Mouse (Mus musculus) small intestine, adult 2 months (tissue): ENCODE measurements around the gene Fam83f.

Experiments used
- CTCF ChIP-seq: fragments of 200-500 bp; IDR thresholded peaks from 2 replicates; pipeline ENCODE4 v1.5.1; 2012; ENCODE audit warnings: low read depth, mild to moderate bottlenecking, control low read depth, inconsistent platforms, low read length, moderate library complexity, mixed read lengths; ENCODE audit not compliant: insufficient replicate concordance, insufficient read length; ENCODE audit errors: extremely low read depth
- POLR2A ChIP-seq: fragments of 200-500 bp; IDR thresholded peaks from 2 replicates; pipeline ENCODE4 v1.6.1; 2012; ENCODE audit warnings: low read depth, mild to moderate bottlenecking, control low read depth, inconsistent platforms, low read length, moderate library complexity

DNA sequence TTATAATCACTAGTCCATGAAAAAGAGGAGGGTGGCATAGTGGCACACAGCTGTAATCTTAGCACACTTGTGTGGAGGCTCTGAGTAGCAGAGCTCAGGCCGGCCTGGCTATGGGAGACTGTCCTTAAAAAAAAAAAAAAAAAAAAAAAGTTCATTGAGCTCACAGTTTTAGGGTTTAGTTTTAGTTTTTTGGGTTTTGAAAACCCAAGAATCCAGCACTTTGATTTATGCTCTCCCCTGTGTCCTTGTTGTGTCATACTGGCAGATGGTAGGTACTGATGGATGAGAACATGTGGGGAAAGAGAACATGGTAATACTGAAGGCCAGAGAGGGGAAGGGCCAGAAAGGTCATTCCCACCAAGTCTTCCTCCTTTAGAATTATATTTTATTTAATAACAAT lies 59.4 kb downstream of the Fam83f start:
- TF ChIP-seq CTCF (no peak), POLR2A (no peak)
